Mouse (Mus musculus) erythroid progenitor cell, adult 5-6 weeks (primary cell): ENCODE measurements around the gene Ttn. TPM values are rescaled to one million over a fixed set of nuclear protein-coding genes. Genes with fewer than 3 reads are reported as not detected.

Experiments used
- ATAC-seq: replicated peaks from 2 replicates; pipeline ENCODE4 v1.8.0; 2016; ENCODE audit warnings: moderate number of reproducible peaks, mild to moderate bottlenecking, moderate TSS enrichment, inconsistent platforms; ENCODE audit not compliant: poor library complexity, low FRiP score, severe bottlenecking
- total RNA-seq, 2 experiments: library from RNA; stranded (forward) in 1 of 2; stranded (reverse) in 1 of 2; fragments of 150-400 nt in 1 of 2; fragments of 186-747, 209-891 nt in 1 of 2; gene quantifications; 2 replicates each; pipeline versions ENCODE4 v1.2.3 to v1.2.4; 2015 to 2017; ENCODE audit warnings: low replicate concordance in 2 of 2

Ttn gene
- total RNA-seq, 2 experiments from 2014 or later, result under 0.01 TPM; not detected in 1

- no peak for ATAC-seq
Observed at GRCm38 (mm10) chr2:76875587-76875986, 106.8 kb downstream of the Ttn start.

- ATAC-seq, result no peak
Observed at GRCm38 (mm10) chr2:76866928-76867327, 115.4 kb downstream of the Ttn start.

GRCm38 (mm10) chr2:76865497-76865896 is 116.8 kb downstream of the Ttn start:
- no peak for ATAC-seq

- no peak for ATAC-seq
Observed at GRCm38 (mm10) chr2:76861327-76861726, 121.0 kb downstream of the Ttn start.

GRCm38 (mm10) chr2:76850066-76850465 is 132.3 kb downstream of the Ttn start:
- ATAC-seq, result no peak

GRCm38 (mm10) chr2:76843162-76843561 is 139.2 kb downstream of the Ttn start:
- ATAC-seq, result no peak

- no peak for ATAC-seq
Observed at GRCm38 (mm10) chr2:76820472-76820871, 161.9 kb downstream of the Ttn start.

GRCm38 (mm10) chr2:76817796-76818195 is 164.6 kb downstream of the Ttn start:
- ATAC-seq, result no peak

- ATAC-seq, result no peak
Observed at GRCm38 (mm10) chr2:76814048-76814817, 168.1 kb downstream of the Ttn start.

GRCm38 (mm10) chr2:76811160-76811559 is 171.2 kb downstream of the Ttn start:
- ATAC-seq, result no peak

GRCm38 (mm10) chr2:76808334-76808733 is 174.0 kb downstream of the Ttn start:
- no peak for ATAC-seq

GRCm38 (mm10) chr2:76807284-76807683 is 175.1 kb downstream of the Ttn start:
- ATAC-seq, result no peak

- ATAC-seq, result no peak
Observed at GRCm38 (mm10) chr2:76806861-76807260, 175.5 kb downstream of the Ttn start.

- ATAC-seq, result no peak
Observed at GRCm38 (mm10) chr2:76806376-76806775, 176.0 kb downstream of the Ttn start.

- no peak for ATAC-seq
Observed at GRCm38 (mm10) chr2:76805191-76805892, 177.0 kb downstream of the Ttn start.

GRCm38 (mm10) chr2:76784171-76784570 is 198.2 kb downstream of the Ttn start:
- no peak for ATAC-seq

GRCm38 (mm10) chr2:76780792-76781191 is 201.6 kb downstream of the Ttn start:
- ATAC-seq, result no peak

- no peak for ATAC-seq
Observed at GRCm38 (mm10) chr2:76769831-76770230, 212.5 kb downstream of the Ttn start.

GRCm38 (mm10) chr2:76767231-76767630 is 215.1 kb downstream of the Ttn start:
- no peak for ATAC-seq

GRCm38 (mm10) chr2:76764526-76764925 is 217.8 kb downstream of the Ttn start:
- no peak for ATAC-seq

- no peak for ATAC-seq
Observed at GRCm38 (mm10) chr2:76762154-76762553, 220.2 kb downstream of the Ttn start.
